Mouse (Mus musculus) cortical plate, adult 2 months (tissue): ENCODE measurements around the gene Tarbp2.

Source experiments
- CTCF ChIP-seq: fragments of 200-500 bp; IDR thresholded peaks from 2 replicates; pipeline ENCODE4 v1.5.1; 2011; ENCODE audit warnings: mild to moderate bottlenecking, control low read depth, low read length; ENCODE audit not compliant: insufficient read depth; ENCODE audit errors: extremely low read depth
- POLR2A ChIP-seq: fragments of 200-500 bp; IDR thresholded peaks from 2 replicates; pipeline ENCODE4 v1.6.1; 2011; ENCODE audit warnings: mild to moderate bottlenecking, low read length, control low read depth; ENCODE audit not compliant: insufficient read depth; ENCODE audit errors: extremely low read depth

- TF ChIP-seq CTCF (no peak), POLR2A (no peak)
Observed at GRCm38 (mm10) chr15:102503447-102503846, 14.5 kb upstream of the Tarbp2 start, which contains the start of gene Gm10337.
